Mouse (Mus musculus): ENCODE measurements at regions not wholly inside any gene's neighbourhood (a gene's known extent, or its start where the extent isn't known, plus 50 kb on each side); places are given as distances from the start of the nearest gene placed in this dataset.

- DNase-seq (ENCODE audit: low spot score) = peak; percentile 45
- no peaks in the 10 kb centered on the region; the same call in 1 of the 2 replicates for H3K4me1 ChIP-seq (replicated peaks; ENCODE audit: control insufficient read depth, insufficient read depth, low read length)
- WGBS = 1% methylated on average over 53 of the region's 53 CpGs
- no peaks in the 10 kb centered on the region for H3K36me3 ChIP-seq (ENCODE audit: control insufficient read depth, insufficient read depth, low read length)
- H3K27me3 ChIP-seq (replicated peaks; ENCODE audit: control insufficient read depth, insufficient read depth, low read length) = peaks cover 75% of the 10 kb centered on the region
- peak overlapping the region; percentile 68 for H3K4me2 ChIP-seq
- no peak overlapping the region for H3K9ac ChIP-seq (ENCODE audit: low read depth, low read length)
- ATAC-seq (replicated peaks; ENCODE audit: low FRiP score) = no peak; the same call in 1 of the 2 replicates
- H3K4me3 ChIP-seq (ENCODE audit: low read depth, low read length) = peak overlapping the region; percentile 44
- no peaks in the 10 kb centered on the region for H3K9me3 ChIP-seq (ENCODE audit: control insufficient read depth, low read length)
- no peak overlapping the region for H3K27ac ChIP-seq (ENCODE audit: low read depth, low read length)
Measured at GRCm38 (mm10) chr2:172728240-172728821, 178.9 kb downstream of the Tfap2c start.

DNA sequence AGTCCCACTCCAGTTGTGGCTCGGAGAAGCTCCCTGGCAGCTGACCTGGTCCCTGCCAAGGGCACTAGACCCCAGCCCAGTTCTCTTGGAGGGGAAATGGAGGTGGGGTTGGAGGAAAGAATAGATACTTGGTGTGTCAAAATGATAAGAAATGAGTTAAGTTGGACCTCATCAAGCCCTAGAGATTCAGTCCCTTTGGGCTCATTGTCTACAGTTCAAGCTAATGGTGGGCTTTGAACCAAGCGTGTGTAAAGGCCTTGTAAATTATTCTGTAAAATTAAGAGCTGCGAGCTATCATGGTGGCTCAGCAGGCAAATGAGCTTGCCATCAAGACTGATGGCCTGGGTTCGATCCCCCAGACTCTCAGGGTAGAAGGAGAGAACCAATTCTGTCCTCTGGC, 179.8 kb downstream of the Tfap2c start:
- Histone ChIP-seq H3K27me3 (replicated peaks; ENCODE audit: control insufficient read depth, insufficient read depth, low read length) (peaks cover 84% of the 10 kb centered on the region), H3K9ac (ENCODE audit: low read depth, low read length) (no peak overlapping the region), H3K4me3 (ENCODE audit: low read depth, low read length) (no peak overlapping the region), H3K27ac (ENCODE audit: low read depth, low read length) (no peak overlapping the region), H3K36me3 (ENCODE audit: control insufficient read depth, insufficient read depth, low read length) (no peaks in the 10 kb centered on the region), H3K4me1 (replicated peaks; ENCODE audit: control insufficient read depth, insufficient read depth, low read length) (no peaks in the 10 kb centered on the region; the same call in 1 of the 2 replicates), H3K4me2 (no peak overlapping the region), H3K9me3 (ENCODE audit: control insufficient read depth, low read length) (no peaks in the 10 kb centered on the region)
- no peak for ATAC-seq (replicated peaks; ENCODE audit: low FRiP score)
- no peak for DNase-seq (ENCODE audit: low spot score)
- whole genome bisulfite sequencing = 56% methylated on average over 4 of the region's 4 CpGs

- 68% methylated on average over 9 of the region's 9 CpGs for WGBS
- no peak overlapping the region for H3K4me2 ChIP-seq
- no peak overlapping the region for H3K4me3 ChIP-seq (ENCODE audit: low read depth, low read length)
- H3K27me3 ChIP-seq (replicated peaks; ENCODE audit: control insufficient read depth, insufficient read depth, low read length) = peaks cover 88% of the 10 kb centered on the region
- no peak overlapping the region for H3K9ac ChIP-seq (ENCODE audit: low read depth, low read length)
- no peaks in the 10 kb centered on the region; the same call in 1 of the 2 replicates for H3K4me1 ChIP-seq (replicated peaks; ENCODE audit: control insufficient read depth, insufficient read depth, low read length)
- no peak for DNase-seq (ENCODE audit: low spot score)
- H3K27ac ChIP-seq (ENCODE audit: low read depth, low read length) = no peak overlapping the region
- no peak for ATAC-seq (replicated peaks; ENCODE audit: low FRiP score)
- no peaks in the 10 kb centered on the region for H3K9me3 ChIP-seq (ENCODE audit: control insufficient read depth, low read length)
- H3K36me3 ChIP-seq (ENCODE audit: control insufficient read depth, insufficient read depth, low read length) = no peaks in the 10 kb centered on the region
Measured at GRCm38 (mm10) chr2:172729741-172730140, 180.3 kb downstream of the Tfap2c start.

DNA sequence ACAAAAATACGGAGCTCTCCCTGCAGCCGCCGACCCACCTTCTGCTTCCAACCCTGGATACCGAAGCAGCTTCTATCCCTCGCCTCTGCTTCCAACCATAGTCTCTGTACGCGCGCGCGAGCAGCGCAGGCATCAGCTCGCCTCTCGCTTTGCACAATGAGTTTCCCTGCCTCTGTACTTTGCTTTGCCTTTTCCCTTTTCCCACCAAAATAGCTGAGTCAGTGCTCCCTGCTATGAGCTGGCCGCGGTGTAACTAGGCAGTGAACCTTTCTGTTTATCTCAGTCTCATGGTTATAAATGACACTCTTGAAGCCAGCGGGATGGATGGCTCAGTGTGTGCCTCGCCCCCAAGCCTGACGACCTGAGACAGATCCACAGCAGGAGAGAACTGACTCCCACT, 182.0 kb downstream of the Tfap2c start:
- Histone ChIP-seq H3K27me3 (replicated peaks; ENCODE audit: control insufficient read depth, insufficient read depth, low read length) (peaks cover 96% of the 10 kb centered on the region), H3K4me3 (ENCODE audit: low read depth, low read length) (no peak overlapping the region), H3K27ac (ENCODE audit: low read depth, low read length) (no peak overlapping the region), H3K36me3 (ENCODE audit: control insufficient read depth, insufficient read depth, low read length) (no peaks in the 10 kb centered on the region), H3K4me2 (no peak overlapping the region), H3K9ac (ENCODE audit: low read depth, low read length) (no peak overlapping the region), H3K4me1 (replicated peaks; ENCODE audit: control insufficient read depth, insufficient read depth, low read length) (no peaks in the 10 kb centered on the region; the same call in 1 of the 2 replicates), H3K9me3 (ENCODE audit: control insufficient read depth, low read length) (no peaks in the 10 kb centered on the region)
- ATAC-seq (replicated peaks; ENCODE audit: low FRiP score) (no peak), DNase-seq (ENCODE audit: low spot score) (no peak)
- 3% methylated on average over 18 of the region's 18 CpGs for WGBS

DNA sequence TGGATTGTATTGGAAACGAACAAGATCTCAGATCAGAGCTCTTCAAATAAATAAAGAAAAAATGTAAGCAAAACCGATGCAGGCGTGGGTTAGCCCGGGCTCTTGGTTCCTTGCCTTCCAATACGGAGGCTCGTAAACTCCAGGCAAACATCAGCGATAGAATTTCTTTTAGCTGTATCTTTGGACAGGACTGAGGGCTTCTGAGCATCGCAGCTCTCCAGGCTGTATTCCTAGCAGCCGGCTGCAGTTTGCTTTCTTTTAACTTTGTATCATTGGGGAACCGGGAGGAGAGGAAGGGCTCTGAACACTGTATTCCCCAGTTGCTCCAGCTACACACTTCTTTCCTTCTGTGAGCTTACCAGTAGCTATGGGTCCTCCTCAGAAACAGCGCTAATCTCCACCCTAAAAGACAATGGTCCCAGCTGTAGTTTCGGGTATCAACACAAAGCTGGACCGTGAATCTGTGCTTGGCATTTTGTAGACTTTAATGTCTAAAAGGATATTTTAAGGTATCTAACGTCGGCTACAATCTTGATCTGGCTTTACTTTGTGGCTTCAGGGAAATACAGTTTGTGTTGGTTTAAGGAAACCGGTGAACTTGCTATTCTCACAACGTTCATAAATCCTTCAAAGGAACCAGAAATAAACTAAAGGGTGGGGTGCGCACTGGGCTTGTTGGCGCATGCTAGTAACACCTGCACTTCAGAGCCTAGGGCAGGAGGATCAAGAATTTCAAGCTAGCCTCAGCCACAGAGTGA, 183.2 kb downstream of the Tfap2c start:
- H3K4me2 ChIP-seq = no peak overlapping the region
- no peaks in the 10 kb centered on the region for H3K9me3 ChIP-seq (ENCODE audit: control insufficient read depth, low read length)
- ATAC-seq (replicated peaks; ENCODE audit: low FRiP score) (no peak), DNase-seq (ENCODE audit: low spot score) (no peak)
- no peaks in the 10 kb centered on the region; the same call in 1 of the 2 replicates for H3K4me1 ChIP-seq (replicated peaks; ENCODE audit: control insufficient read depth, insufficient read depth, low read length)
- H3K36me3 ChIP-seq (ENCODE audit: control insufficient read depth, insufficient read depth, low read length) = no peaks in the 10 kb centered on the region
- H3K4me3 ChIP-seq (ENCODE audit: low read depth, low read length) = no peak overlapping the region
- H3K27me3 ChIP-seq (replicated peaks; ENCODE audit: control insufficient read depth, insufficient read depth, low read length) = peaks cover 89% of the 10 kb centered on the region
- 10% methylated on average over 19 of the region's 19 CpGs for WGBS
- no peak overlapping the region for H3K9ac ChIP-seq (ENCODE audit: low read depth, low read length)
- no peak overlapping the region for H3K27ac ChIP-seq (ENCODE audit: low read depth, low read length)

DNA sequence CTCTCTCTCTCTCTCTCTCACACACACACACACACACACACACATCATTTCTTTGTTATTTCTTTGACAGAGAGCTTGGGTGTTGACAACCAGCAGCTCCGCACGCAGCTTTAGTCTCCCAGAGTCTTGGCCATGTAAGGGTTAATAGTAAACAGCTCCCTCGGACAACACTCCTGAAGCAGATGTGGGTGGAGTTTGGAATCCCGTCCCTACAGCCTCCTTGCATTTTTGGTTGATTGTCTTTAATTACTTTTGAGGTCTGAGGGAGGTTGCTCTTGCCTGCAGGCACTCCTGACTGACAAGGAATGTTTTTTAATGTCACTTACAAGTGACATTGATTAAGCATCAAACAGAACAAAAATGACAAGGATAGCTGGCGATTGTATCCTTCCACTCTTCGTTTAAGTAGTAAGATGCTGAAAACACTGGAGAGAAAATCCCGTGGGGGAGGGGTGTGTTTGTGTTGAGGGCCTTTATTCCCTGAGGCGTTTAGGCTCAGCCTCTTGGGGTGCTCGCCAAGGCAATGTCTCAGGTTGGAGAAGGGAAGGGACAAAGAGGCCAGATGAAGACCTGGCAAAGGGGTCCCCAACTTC, 184.1 kb downstream of the Tfap2c start:
- WGBS = 3% methylated on average over 9 of the region's 9 CpGs

DNA sequence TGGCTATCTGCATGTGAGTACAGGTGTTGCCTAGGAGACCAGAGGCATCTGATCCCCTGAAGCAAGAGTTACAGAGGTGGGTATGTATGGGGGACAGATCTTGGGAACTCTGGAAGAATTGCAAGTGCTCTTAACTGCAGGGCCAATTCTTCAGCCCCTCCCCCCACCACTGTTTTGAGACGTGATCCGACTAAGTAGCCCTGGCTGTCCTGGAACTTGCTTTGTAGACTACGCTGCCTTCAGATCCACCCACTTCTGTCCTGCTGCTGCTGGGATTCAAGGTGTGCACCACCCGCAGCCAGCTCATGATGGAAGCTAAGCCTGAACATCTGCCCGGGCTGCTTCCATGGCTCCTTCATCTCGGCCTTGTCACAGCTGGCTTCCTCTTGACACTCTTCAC, 186.2 kb downstream of the Tfap2c start:
- no peaks in the 10 kb centered on the region for H3K36me3 ChIP-seq (ENCODE audit: control insufficient read depth, insufficient read depth, low read length)
- no peaks in the 10 kb centered on the region for H3K9me3 ChIP-seq (ENCODE audit: control insufficient read depth, low read length)
- no peak overlapping the region for H3K27ac ChIP-seq (ENCODE audit: low read depth, low read length)
- no peaks in the 10 kb centered on the region; the same call in 1 of the 2 replicates for H3K4me1 ChIP-seq (replicated peaks; ENCODE audit: control insufficient read depth, insufficient read depth, low read length)
- WGBS = 14% methylated on average over 6 of the region's 6 CpGs
- H3K4me2 ChIP-seq = no peak overlapping the region
- no peak overlapping the region for H3K4me3 ChIP-seq (ENCODE audit: low read depth, low read length)
- no peak overlapping the region for H3K9ac ChIP-seq (ENCODE audit: low read depth, low read length)
- H3K27me3 ChIP-seq (replicated peaks; ENCODE audit: control insufficient read depth, insufficient read depth, low read length) = peaks cover 86% of the 10 kb centered on the region
- DNase-seq (ENCODE audit: low spot score) (no peak), ATAC-seq (replicated peaks; ENCODE audit: low FRiP score) (no peak)

More for the DNA sequence above, 184.1 kb downstream of the Tfap2c start:
- H3K27ac ChIP-seq (ENCODE audit: low read depth, low read length) = no peak overlapping the region
- peaks cover 88% of the 10 kb centered on the region for H3K27me3 ChIP-seq (replicated peaks; ENCODE audit: control insufficient read depth, insufficient read depth, low read length)
- no peaks in the 10 kb centered on the region for H3K9me3 ChIP-seq (ENCODE audit: control insufficient read depth, low read length)
- DNase-seq (ENCODE audit: low spot score) (no peak), ATAC-seq (replicated peaks; ENCODE audit: low FRiP score) (no peak)
- H3K4me3 ChIP-seq (ENCODE audit: low read depth, low read length) = no peak overlapping the region
- no peak overlapping the region for H3K9ac ChIP-seq (ENCODE audit: low read depth, low read length)
- H3K36me3 ChIP-seq (ENCODE audit: control insufficient read depth, insufficient read depth, low read length) = no peaks in the 10 kb centered on the region
- H3K4me1 ChIP-seq (replicated peaks; ENCODE audit: control insufficient read depth, insufficient read depth, low read length) = no peaks in the 10 kb centered on the region; the same call in 1 of the 2 replicates
- H3K4me2 ChIP-seq = no peak overlapping the region

DNA sequence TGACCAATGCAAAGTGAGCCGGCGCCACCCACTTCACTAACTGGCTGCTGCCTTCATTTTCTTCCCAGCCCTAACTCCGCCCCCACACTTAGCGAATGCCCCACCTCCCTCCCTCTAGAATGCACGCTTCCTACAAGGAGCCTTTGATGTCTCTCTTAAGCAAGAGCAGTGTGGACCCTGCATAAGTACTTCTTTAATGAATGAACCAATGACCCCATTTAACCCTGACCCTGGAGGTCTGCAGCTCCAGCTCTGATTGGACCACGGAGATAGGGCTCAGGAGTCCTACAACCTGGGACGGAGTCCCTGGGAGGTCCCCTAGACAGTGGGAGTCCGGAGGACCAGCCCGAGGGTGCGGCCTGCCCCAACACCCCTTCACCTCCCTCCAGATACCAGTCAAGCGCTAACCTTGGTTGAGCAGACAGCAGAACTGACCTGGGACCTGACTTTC, 189.7 kb downstream of the Tfap2c start:
- ATAC-seq (replicated peaks; ENCODE audit: low FRiP score) (no peak), DNase-seq (ENCODE audit: low spot score) (no peak)
- 7% methylated on average over 11 of the region's 11 CpGs for WGBS
- no peaks in the 10 kb centered on the region for H3K36me3 ChIP-seq (ENCODE audit: control insufficient read depth, insufficient read depth, low read length)
- H3K4me3 ChIP-seq (ENCODE audit: low read depth, low read length) = no peak overlapping the region
- H3K9me3 ChIP-seq (ENCODE audit: control insufficient read depth, low read length) = no peaks in the 10 kb centered on the region
- no peak overlapping the region for H3K4me2 ChIP-seq
- H3K27me3 ChIP-seq (replicated peaks; ENCODE audit: control insufficient read depth, insufficient read depth, low read length) = peaks cover 61% of the 10 kb centered on the region
- H3K27ac ChIP-seq (ENCODE audit: low read depth, low read length) = no peak overlapping the region
- no peaks in the 10 kb centered on the region for H3K4me1 ChIP-seq (replicated peaks; ENCODE audit: control insufficient read depth, insufficient read depth, low read length)
- no peak overlapping the region for H3K9ac ChIP-seq (ENCODE audit: low read depth, low read length)
